Mouse (Mus musculus): ENCODE measurements around the gene Pax6.

Pax6 gene

GRCm38 (mm10) chr2:105715409-105716115, 46.9 kb downstream of the Pax6 start:
- no peak for TF ChIP-seq GATA4 (IDR thresholded peaks at IDR 0.05; ENCODE audit: insufficient replicate concordance, low read length)

GRCm38 (mm10) chr2:105726657-105727056, 58.0 kb downstream of the Pax6 start:
- no peak for TF ChIP-seq GATA4 (IDR thresholded peaks at IDR 0.05; ENCODE audit: insufficient replicate concordance, low read length)

- TF ChIP-seq GATA4 (IDR thresholded peaks at IDR 0.05; ENCODE audit: insufficient replicate concordance, low read length): no peak
Measured at GRCm38 (mm10) chr2:105730704-105731103, 62.0 kb downstream of the Pax6 start.

- TF ChIP-seq GATA4 (IDR thresholded peaks at IDR 0.05; ENCODE audit: insufficient replicate concordance, low read length): no peak
Measured at GRCm38 (mm10) chr2:105736166-105736565, 67.5 kb downstream of the Pax6 start.

- no peak for TF ChIP-seq GATA4 (IDR thresholded peaks at IDR 0.05; ENCODE audit: insufficient replicate concordance, low read length)
Measured at GRCm38 (mm10) chr2:105746896-105747295, 78.2 kb downstream of the Pax6 start.
